Mouse (Mus musculus) CH12.LX (cell line): ENCODE data around the gene Ppm1m.

Source experiments
- BHLHE40 ChIP-seq: IDR thresholded peaks from 2 replicates; pipeline ENCODE4 v1.6.1; 2011; ENCODE audit warnings: mild to moderate bottlenecking, low read depth, low read length, improper control_type of control experiment
- CTCF ChIP-seq, 2 experiments: IDR thresholded peaks in 1 of 2; conservative IDR thresholded peaks in 1 of 2; 2 replicates each; pipeline ENCODE4 v1.5.1; 2011 to 2012; ENCODE audit warnings: low read depth in 2 of 2, low read length in 2 of 2, improper control_type of control experiment in 1 of 2, inconsistent platforms in 1 of 2, mild to moderate bottlenecking in 1 of 2, moderate library complexity in 1 of 2
- EP300 ChIP-seq: IDR thresholded peaks from 2 replicates; pipeline ENCODE4 v1.6.1; 2011; ENCODE audit warnings: low read length, improper control_type of control experiment
- GABPA ChIP-seq: IDR thresholded peaks from 2 replicates; pipeline ENCODE4 v1.6.1; 2012; ENCODE audit warnings: low read depth, low read length, improper control_type of control experiment, inconsistent platforms; ENCODE audit not compliant: insufficient replicate concordance
- JUN ChIP-seq: IDR thresholded peaks from 2 replicates; pipeline ENCODE4 v1.6.1; 2011; ENCODE audit warnings: low read depth, mild to moderate bottlenecking, low read length, improper control_type of control experiment, moderate library complexity; ENCODE audit not compliant: insufficient read depth
- JUND ChIP-seq: conservative IDR thresholded peaks from 2 replicates; pipeline ENCODE4 v1.6.1; 2011; ENCODE audit warnings: low read depth, low read length, improper control_type of control experiment
- KAT2A ChIP-seq: IDR thresholded peaks from 2 replicates; pipeline ENCODE4 v1.6.1; 2012; ENCODE audit warnings: low read length, improper control_type of control experiment, inconsistent platforms; ENCODE audit not compliant: insufficient replicate concordance
- SIN3A ChIP-seq: IDR thresholded peaks from 2 replicates; pipeline ENCODE4 v1.6.1; 2012; ENCODE audit warnings: low read length, improper control_type of control experiment, inconsistent platforms
- USF1 ChIP-seq: IDR thresholded peaks from 2 replicates; pipeline ENCODE4 v1.6.1; 2014; ENCODE audit warnings: low read depth, mild to moderate bottlenecking, inconsistent platforms, low read length, improper control_type of control experiment
- USF2 ChIP-seq: conservative IDR thresholded peaks from 2 replicates; pipeline ENCODE4 v1.6.1; 2011; ENCODE audit warnings: low read depth, low read length, improper control_type of control experiment

DNA sequence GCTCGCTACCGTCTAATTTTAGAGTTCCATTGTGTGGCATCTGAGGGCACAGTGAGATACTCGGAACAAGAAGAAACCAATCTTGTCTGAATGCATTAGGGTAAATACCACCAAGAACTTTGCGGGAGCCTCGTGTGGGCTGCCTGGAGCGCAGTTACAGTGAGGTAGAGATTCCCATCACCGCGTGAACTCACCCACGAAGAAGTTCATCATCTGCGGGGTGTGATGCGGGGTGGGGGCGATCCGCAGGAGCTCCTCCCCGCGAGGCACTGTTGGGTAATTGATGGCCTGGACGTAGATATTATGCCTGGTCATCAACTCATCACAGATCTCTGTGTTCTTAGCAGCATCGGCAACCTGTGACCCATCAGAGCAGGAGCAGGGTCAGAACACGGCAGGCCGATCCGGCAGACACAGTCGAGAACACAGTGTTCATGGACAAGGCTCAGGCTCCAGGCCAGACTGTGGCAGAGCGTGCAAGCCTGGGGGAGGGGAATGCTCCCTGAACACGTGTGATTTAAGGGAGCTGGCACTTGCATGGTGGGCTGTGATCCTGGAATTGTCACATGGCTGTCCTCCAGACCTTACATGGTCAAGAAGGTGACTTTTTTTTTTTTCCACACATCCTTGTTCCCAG is 35.8 kb upstream of the Ppm1m start:
- TF ChIP-seq USF1, result no peak
- no peak for TF ChIP-seq CTCF (conservative IDR thresholded peaks at IDR 0.05 in 1 of 2, IDR thresholded peaks at IDR 0.05 in 1 of 2; ENCODE audit: low read depth in 2 of 2, low read length in 2 of 2)
- no peak for TF ChIP-seq JUN
- no peak for TF ChIP-seq USF2
- TF ChIP-seq GABPA, result no peak
- TF ChIP-seq EP300, result no peak
- no peak for TF ChIP-seq JUND
- TF ChIP-seq BHLHE40, result no peak
- no peak for TF ChIP-seq KAT2A
- TF ChIP-seq SIN3A, result no peak
